Mouse (Mus musculus) spleen, adult 2 months (tissue): ENCODE results near the gene 4930556J24Rik.

Experiments
- CTCF ChIP-seq: fragments of 200-500 bp; IDR thresholded peaks from 2 replicates; pipeline ENCODE4 v1.5.1; 2011; ENCODE audit warnings: mild to moderate bottlenecking, inconsistent platforms; ENCODE audit not compliant: insufficient read depth, insufficient read length, insufficient replicate concordance; ENCODE audit errors: extremely low read depth
- POLR2A ChIP-seq: fragments of 200-500 bp; IDR thresholded peaks from 2 replicates; pipeline ENCODE4 v1.6.1; 2011; ENCODE audit warnings: low read depth, low read length, inconsistent platforms

DNA sequence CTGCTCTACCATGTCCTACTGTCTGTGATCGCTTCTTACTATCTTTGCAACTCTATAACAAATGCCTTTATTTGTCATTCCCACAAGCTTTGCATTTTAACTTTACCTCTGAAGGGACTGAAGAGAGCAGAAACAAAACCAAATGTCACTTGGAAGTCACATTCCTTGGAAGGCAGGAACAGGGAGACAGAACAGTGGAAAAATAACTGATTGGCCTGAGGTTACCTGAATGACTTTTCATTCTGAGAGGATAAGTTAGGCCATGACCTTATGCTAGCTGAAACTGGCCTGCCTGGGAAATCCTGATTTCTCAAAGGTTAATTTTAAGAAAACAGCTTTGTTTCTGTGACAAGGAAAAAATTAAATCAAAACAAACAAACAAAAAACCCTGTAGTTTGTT is 80.6 kb downstream of the 4930556J24Rik start:
- TF ChIP-seq CTCF (no peak), POLR2A (no peak)
